Mouse (Mus musculus) heart, adult 2 months (tissue): ENCODE measurements around the gene Tfrc.

Experiments used
- CTCF ChIP-seq: fragments of 200-600 bp; IDR thresholded peaks from 2 replicates; pipeline ENCODE4 v1.8.1; 2022; ENCODE audit warnings: antibody characterized with exemption, mild to moderate bottlenecking, moderate library complexity
- EP300 ChIP-seq: fragments of 200-500 bp; IDR thresholded peaks from 2 replicates; pipeline ENCODE4 v1.6.1; 2011; ENCODE audit warnings: low read depth, low read length, control low read depth; ENCODE audit not compliant: insufficient read depth

DNA sequence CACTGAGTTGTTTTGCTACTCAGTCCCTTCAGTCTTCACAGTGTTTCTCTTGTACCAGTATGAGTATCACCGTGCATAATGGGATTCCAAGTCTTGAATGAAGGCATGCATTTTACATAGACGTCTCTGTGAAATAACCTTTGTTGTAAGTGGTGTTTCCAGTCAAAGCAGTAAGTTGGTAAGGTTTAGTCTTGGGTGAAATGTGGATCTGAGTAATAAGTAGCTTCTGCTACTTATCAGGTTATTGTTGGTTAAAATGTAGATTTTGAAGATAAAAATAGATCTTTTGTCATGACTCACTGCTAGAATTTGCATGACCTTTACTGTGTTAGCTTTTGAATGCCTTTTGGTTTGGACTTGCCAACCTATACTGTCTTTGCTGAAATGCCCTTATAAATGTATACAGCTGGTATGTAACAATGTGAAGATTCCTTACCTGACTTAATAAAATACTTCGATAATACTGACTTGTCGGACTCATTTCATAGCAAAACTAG lies 23.7 kb downstream of the Tfrc start:
- TF ChIP-seq CTCF (no peak), EP300 (no peak)
